Mouse (Mus musculus): ENCODE data around the gene Krt79.

Gene Krt79

GRCm38 (mm10) chr15:101933024-101933423 lies 7.1 kb downstream of the Krt79 start:
- DNase-seq (ENCODE audit: low spot score), result no peak

- DNase-seq (ENCODE audit: low spot score), result no peak
Measured at GRCm38 (mm10) chr15:101929666-101930065, 10.5 kb downstream of the Krt79 start.

GRCm38 (mm10) chr15:101929087-101929486 lies 11.0 kb downstream of the Krt79 start:
- DNase-seq (ENCODE audit: low spot score), result no peak

GRCm38 (mm10) chr15:101927340-101928080 lies 12.6 kb downstream of the Krt79 start:
- DNase-seq (ENCODE audit: low spot score), result no peak

- no peak for DNase-seq (ENCODE audit: low spot score)
Measured at GRCm38 (mm10) chr15:101925041-101925440, 15.1 kb downstream of the Krt79 start.

- DNase-seq (ENCODE audit: low spot score), result no peak
Measured at GRCm38 (mm10) chr15:101924635-101925034, 15.5 kb downstream of the Krt79 start, which contains the start of gene Krt4. Gene Krt4, minus strand, starts transcription at chr15:101924735.

- no peak for DNase-seq (ENCODE audit: low spot score)
Measured at GRCm38 (mm10) chr15:101922296-101922695, 17.8 kb downstream of the Krt79 start.

- DNase-seq (ENCODE audit: low spot score), result no peak
Measured at GRCm38 (mm10) chr15:101916072-101916471, 24.1 kb downstream of the Krt79 start.

GRCm38 (mm10) chr15:101904849-101905248 lies 35.3 kb downstream of the Krt79 start:
- no peak for DNase-seq (ENCODE audit: low spot score)

GRCm38 (mm10) chr15:101902171-101903149 lies 37.7 kb downstream of the Krt79 start:
- DNase-seq (ENCODE audit: low spot score), result no peak

- no peak for DNase-seq (ENCODE audit: low spot score)
Measured at GRCm38 (mm10) chr15:101895216-101895615, 44.9 kb downstream of the Krt79 start.

- DNase-seq (ENCODE audit: low spot score), result no peak
Measured at GRCm38 (mm10) chr15:101892820-101893219, 47.3 kb downstream of the Krt79 start, which contains the start of gene Krt76. Gene Krt76, minus strand, starts transcription at chr15:101892920.

- DNase-seq (ENCODE audit: low spot score), result no peak
Measured at GRCm38 (mm10) chr15:101879776-101880175, 60.3 kb downstream of the Krt79 start.

Data from MN1 (cell line).